Mouse (Mus musculus): Measurements from ENCODE around the gene Filip1l. TPM values are rescaled to one million over a fixed set of nuclear protein-coding genes. Genes with fewer than 3 reads are reported as not detected.

The Filip1l gene
- polyA plus RNA-seq (2015; fragmentation: Nextera tagmentation; extraction: Ambion mirVana): 33.0 and 34.0 TPM in 2 replicates

- Histone ChIP-seq H3K36me3 (no peaks in the 10 kb centered on the region), H3K9ac (no peak within 1 kb of the TSS), H3K27me3 (replicated peaks) (no peaks in the 10 kb centered on the region), H3K4me2 (replicated peaks) (no peak within 1 kb of the TSS), H3K4me3 (replicated peaks) (no peak within 1 kb of the TSS), H3K27ac (no peak within 1 kb of the TSS), H3K4me1 (replicated peaks) (no peaks in the 10 kb centered on the region), H3K9me3 (no peaks in the 10 kb centered on the region)
- 84% methylated on average over 6 of the region's 6 CpGs for WGBS
- ATAC-seq: no peak
These were observed at the start of gene Filip1l for GRCm38 (mm10) chr16:57352751-57353150. Gene Filip1l (plus strand): TSS chr16:57353093.

- WGBS: 73% methylated on average over 19 of the region's 19 CpGs
- H3K27me3 ChIP-seq (replicated peaks): no peaks in the 10 kb centered on the region
- no peak for ATAC-seq
- H3K27ac ChIP-seq: no peak overlapping the region
- H3K4me2 ChIP-seq (replicated peaks): no peak overlapping the region
- H3K36me3 ChIP-seq: no peaks in the 10 kb centered on the region
- no peak overlapping the region for H3K9ac ChIP-seq
- H3K4me3 ChIP-seq (replicated peaks): no peak overlapping the region
- no peaks in the 10 kb centered on the region for H3K4me1 ChIP-seq (replicated peaks)
- H3K9me3 ChIP-seq: no peaks in the 10 kb centered on the region
These were observed 49.2 kb upstream of the Filip1l start for GRCm38 (mm10) chr16:57303716-57304115.

- H3K4me1 ChIP-seq (replicated peaks): no peaks in the 10 kb centered on the region
- ATAC-seq: no peak
These were observed 47.4 kb upstream of the Filip1l start for GRCm38 (mm10) chr16:57305463-57305862.

GRCm38 (mm10) chr16:57312130-57312529, 40.8 kb upstream of the Filip1l start:
- Histone ChIP-seq H3K4me2 (replicated peaks) (no peak overlapping the region), H3K9me3 (no peaks in the 10 kb centered on the region), H3K4me3 (replicated peaks) (no peak overlapping the region), H3K4me1 (replicated peaks) (0 out of 2 replicates have a peak, but pooled peaks cover 1% of the 10 kb centered on the region), H3K36me3 (no peaks in the 10 kb centered on the region), H3K27me3 (replicated peaks) (no peaks in the 10 kb centered on the region), H3K9ac (no peak overlapping the region), H3K27ac (no peak overlapping the region)
- no peak for ATAC-seq
- WGBS: 87% methylated on average over 2 of the region's 2 CpGs

More at GRCm38 (mm10) chr16:57305463-57305862, 47.4 kb upstream of the Filip1l start:
- no peaks in the 10 kb centered on the region for H3K36me3 ChIP-seq
- no peaks in the 10 kb centered on the region for H3K9me3 ChIP-seq
- no peaks in the 10 kb centered on the region for H3K27me3 ChIP-seq (replicated peaks)
- H3K27ac ChIP-seq: no peak overlapping the region
- H3K4me3 ChIP-seq (replicated peaks): no peak overlapping the region
- WGBS: 76% methylated on average over 6 of the region's 6 CpGs
- H3K9ac ChIP-seq: no peak overlapping the region
- no peak overlapping the region for H3K4me2 ChIP-seq (replicated peaks)

GRCm38 (mm10) chr16:57313487-57313886, 39.4 kb upstream of the Filip1l start:
- H3K9me3 ChIP-seq: no peaks in the 10 kb centered on the region
- H3K9ac ChIP-seq: no peak overlapping the region
- H3K36me3 ChIP-seq: no peaks in the 10 kb centered on the region
- no peak overlapping the region for H3K4me3 ChIP-seq (replicated peaks)
- 77% methylated on average over 3 of the region's 3 CpGs for WGBS
- no peaks in the 10 kb centered on the region for H3K27me3 ChIP-seq (replicated peaks)
- H3K4me1 ChIP-seq (replicated peaks): peaks cover 9% of the 10 kb centered on the region; the same call in 1 of the 2 replicates
- H3K4me2 ChIP-seq (replicated peaks): no peak overlapping the region
- no peak for ATAC-seq
- no peak overlapping the region for H3K27ac ChIP-seq

- no peaks in the 10 kb centered on the region for H3K36me3 ChIP-seq
- ATAC-seq: no peak
- 90% methylated on average over 3 of the region's 3 CpGs for WGBS
- no peaks in the 10 kb centered on the region for H3K9me3 ChIP-seq
- H3K4me1 ChIP-seq (replicated peaks): peaks cover 9% of the 10 kb centered on the region
- no peak overlapping the region for H3K4me2 ChIP-seq (replicated peaks)
- H3K9ac ChIP-seq: no peak overlapping the region
- no peak overlapping the region for H3K4me3 ChIP-seq (replicated peaks)
- H3K27ac ChIP-seq: no peak overlapping the region
- H3K27me3 ChIP-seq (replicated peaks): no peaks in the 10 kb centered on the region
These were observed 38.7 kb upstream of the Filip1l start for GRCm38 (mm10) chr16:57314236-57314635.

- no peak for ATAC-seq
- Histone ChIP-seq H3K9me3 (no peaks in the 10 kb centered on the region), H3K27ac (no peak overlapping the region), H3K4me3 (replicated peaks) (no peak overlapping the region), H3K36me3 (no peaks in the 10 kb centered on the region), H3K4me2 (replicated peaks) (no peak overlapping the region), H3K4me1 (replicated peaks) (peaks cover 9% of the 10 kb centered on the region), H3K9ac (no peak overlapping the region), H3K27me3 (replicated peaks) (no peaks in the 10 kb centered on the region)
- WGBS: 78% methylated on average over 9 of the region's 9 CpGs
These were observed 37.9 kb upstream of the Filip1l start for GRCm38 (mm10) chr16:57315026-57315425.

GRCm38 (mm10) chr16:57317127-57317526, 35.8 kb upstream of the Filip1l start:
- no peaks in the 10 kb centered on the region for H3K27me3 ChIP-seq (replicated peaks)
- H3K4me2 ChIP-seq (replicated peaks): no peak overlapping the region
- ATAC-seq: no peak
- no peaks in the 10 kb centered on the region for H3K36me3 ChIP-seq
- no peaks in the 10 kb centered on the region for H3K9me3 ChIP-seq
- H3K4me3 ChIP-seq (replicated peaks): no peak overlapping the region
- H3K4me1 ChIP-seq (replicated peaks): peaks cover 9% of the 10 kb centered on the region
- no peak overlapping the region for H3K27ac ChIP-seq
- 75% methylated on average over 4 of the region's 4 CpGs for WGBS
- H3K9ac ChIP-seq: no peak overlapping the region

- 29% methylated on average over 13 of the region's 13 CpGs for WGBS
- Histone ChIP-seq H3K9me3 (no peaks in the 10 kb centered on the region), H3K27ac (peak overlapping the region; percentile 10; the same call in 1 of the 2 replicates), H3K4me3 (replicated peaks) (no peak overlapping the region), H3K27me3 (replicated peaks) (no peaks in the 10 kb centered on the region), H3K4me2 (replicated peaks) (no peak overlapping the region), H3K4me1 (replicated peaks) (peaks cover 9% of the 10 kb centered on the region), H3K36me3 (no peaks in the 10 kb centered on the region), H3K9ac (no peak overlapping the region)
- ATAC-seq: peak; percentile 71
These were observed 34.8 kb upstream of the Filip1l start for GRCm38 (mm10) chr16:57317882-57318636.

GRCm38 (mm10) chr16:57318637-57319125, 34.2 kb upstream of the Filip1l start:
- Histone ChIP-seq H3K36me3 (no peaks in the 10 kb centered on the region), H3K9ac (no peak overlapping the region), H3K27me3 (replicated peaks) (no peaks in the 10 kb centered on the region), H3K4me2 (replicated peaks) (no peak overlapping the region), H3K9me3 (no peaks in the 10 kb centered on the region), H3K4me3 (replicated peaks) (no peak overlapping the region), H3K27ac (0 out of 2 replicates have a peak overlapping the region, but pooled peaks have one; percentile 58), H3K4me1 (replicated peaks) (peaks cover 9% of the 10 kb centered on the region)
- peak; percentile 25 for ATAC-seq
- 62% methylated on average over 8 of the region's 8 CpGs for WGBS

- Histone ChIP-seq H3K36me3 (no peaks in the 10 kb centered on the region), H3K27me3 (replicated peaks) (no peaks in the 10 kb centered on the region), H3K4me2 (replicated peaks) (no peak overlapping the region), H3K9me3 (no peaks in the 10 kb centered on the region), H3K4me1 (replicated peaks) (peaks cover 9% of the 10 kb centered on the region), H3K9ac (no peak overlapping the region), H3K4me3 (replicated peaks) (no peak overlapping the region), H3K27ac (no peak overlapping the region)
- no peak for ATAC-seq
- 77% methylated on average over 7 of the region's 7 CpGs for WGBS
These were observed 33.4 kb upstream of the Filip1l start for GRCm38 (mm10) chr16:57319284-57320124.

GRCm38 (mm10) chr16:57326996-57327395, 25.9 kb upstream of the Filip1l start:
- 76% methylated on average over 7 of the region's 7 CpGs for WGBS
- Histone ChIP-seq H3K9ac (no peak overlapping the region), H3K4me3 (replicated peaks) (no peak overlapping the region), H3K4me1 (replicated peaks) (no peaks in the 10 kb centered on the region), H3K27ac (no peak overlapping the region), H3K4me2 (replicated peaks) (no peak overlapping the region), H3K27me3 (replicated peaks) (no peaks in the 10 kb centered on the region), H3K36me3 (no peaks in the 10 kb centered on the region), H3K9me3 (no peaks in the 10 kb centered on the region)
- ATAC-seq: no peak
